Mouse (Mus musculus) liver, embryonic 14.5 days (tissue): ENCODE results near the gene Itgb6.

Experiments
- CTCF ChIP-seq: IDR thresholded peaks from 2 replicates; pipeline ENCODE4 v1.5.1; 2016; ENCODE audit warnings: antibody characterized with exemption, low read depth, control low read depth
- EP300 ChIP-seq: IDR thresholded peaks from 2 replicates; pipeline ENCODE4 v1.6.1; 2016; ENCODE audit warnings: antibody characterized with exemption, low read depth

GRCm38 (mm10) chr2:60688150-60688549, 34.3 kb downstream of the Itgb6 start:
- TF ChIP-seq EP300 (no peak), CTCF (no peak)
